In the genomic region with DNA sequence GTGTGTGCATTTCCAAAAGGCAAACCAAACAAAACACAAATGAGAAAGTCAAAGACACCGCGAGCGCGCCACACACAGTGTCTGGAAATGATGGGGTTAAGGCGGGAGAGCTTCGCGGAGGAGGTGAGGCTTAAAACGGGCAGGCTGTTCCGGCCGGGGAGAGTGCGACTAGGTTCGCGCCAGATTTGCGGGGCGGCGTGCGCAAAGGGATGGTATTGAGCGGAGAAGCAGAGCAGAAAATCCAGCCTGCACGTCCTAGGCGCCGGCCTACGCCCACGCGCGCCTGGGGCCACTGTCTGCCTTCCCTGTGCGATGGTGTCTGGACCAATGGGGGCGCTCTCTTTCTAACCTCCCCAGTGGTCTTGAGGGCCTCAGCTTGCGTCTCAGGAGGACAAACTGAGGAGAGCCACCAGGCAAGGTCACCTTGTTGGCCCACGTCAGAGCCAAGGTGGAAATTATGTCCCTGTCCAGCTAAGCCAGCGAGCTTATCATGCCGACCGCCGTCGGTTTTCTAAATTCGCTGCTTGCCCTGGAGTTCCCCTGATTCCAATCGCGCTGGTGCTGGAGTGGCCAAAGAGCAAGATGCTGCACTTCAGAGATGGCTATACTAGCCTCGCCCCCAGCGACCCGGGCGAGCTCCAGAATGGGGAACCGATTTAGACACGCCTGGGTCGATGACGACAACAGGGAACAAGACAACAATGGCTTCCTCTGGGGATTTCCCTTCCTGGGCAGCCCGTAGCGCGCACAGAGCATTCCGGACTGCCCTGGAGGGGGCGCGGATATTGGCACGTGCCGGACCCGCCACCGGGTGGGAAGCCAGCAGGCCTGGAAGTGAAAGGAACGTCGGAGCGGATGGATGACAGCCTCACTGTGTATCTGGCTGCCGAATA, we compare ENCODE assay signal across 9 mouse cellular contexts. TPM values are rescaled to one million over a fixed set of nuclear protein-coding genes. Genes with fewer than 3 reads are reported as not detected.
DNase-seq lines count a peak whose midpoint lies in the region; ATAC-seq and TF ChIP-seq lines count a peak whose summit lies in the region.
"Had no signal": no experiment of that assay in that cellular context is flagged by ENCODE, and none has a peak within 500 bp of the region (broad histone marks: within the 10 kb centered on the region; RNA-seq: fewer than 3 reads in every experiment).

No protein-coding gene starts in this region.

- under 1% methylated on average over 59 of the region's 59 CpGs for WGBS in intestine, embryonic 16.5 days
- WGBS in liver, embryonic 13.5 days (ENCODE audit: insufficient replicate concordance) = 2% methylated on average over 59 of the region's 59 CpGs

- TF ChIP-seq POLR2A in testis, adult 2 months (IDR thresholded peaks at IDR 0.05; ENCODE audit: control insufficient read depth, low read depth, low read length) = no peak

- peaks cover 85% of the 10 kb centered on the region for H3K27me3 ChIP-seq in intestine, embryonic 16.5 days (replicated peaks; ENCODE audit: control insufficient read depth, insufficient read depth, low read length)
- H3K27me3 ChIP-seq in liver, embryonic 13.5 days = peaks cover 98% of the 10 kb centered on the region
- peaks cover 5% of the 10 kb centered on the region; the same call in 1 of the 2 replicates for H3K27me3 ChIP-seq in testis, adult 2 months (ENCODE audit: control insufficient read depth, insufficient read depth, low read length)

- H3K27ac ChIP-seq in brown adipose tissue, adult 24 weeks (replicated peaks; ENCODE audit: low read depth, low read length) = no peak overlapping the region
- no peak overlapping the region for H3K27ac ChIP-seq in intestine, embryonic 16.5 days (ENCODE audit: low read length)
- H3K27ac ChIP-seq in liver, embryonic 13.5 days = no peak overlapping the region
- H3K27ac ChIP-seq in testis, adult 2 months (ENCODE audit: control insufficient read depth, insufficient read depth, low read depth, low read length) = no peak overlapping the region

- no peaks in the 10 kb centered on the region for H3K9me3 ChIP-seq in intestine, embryonic 16.5 days (ENCODE audit: control insufficient read depth, low read length)
- no peaks in the 10 kb centered on the region for H3K9me3 ChIP-seq in liver, embryonic 13.5 days (replicated peaks)

- DNase-seq in adrenal gland, adult (ENCODE audit: inconsistent age in 2 of 2, low spot score in 1 of 2) = peak; percentile 50 to 76
- no peak for DNase-seq in adrenal gland, adult 8-10 months
- DNase-seq in heart, adult 18-20 months = peak; percentile 76 to 83
- no peak for DNase-seq in liver, embryonic 13.5 days
- DNase-seq in monocyte, adult 2 months (ENCODE audit: low read depth in 1 of 2, low spot score in 2 of 2) = peak; percentile 86 to 88

- ATAC-seq in intestine, embryonic 16.5 days = peak; percentile 34
- no peak for ATAC-seq in liver, embryonic 13.5 days (ENCODE audit: low read depth)

- no peak for TF ChIP-seq CTCF in testis, adult 2 months (IDR thresholded peaks at IDR 0.05; ENCODE audit: control insufficient read depth, insufficient read depth, insufficient replicate concordance, low read depth, low read length)

- H3K9ac ChIP-seq in intestine, embryonic 16.5 days (ENCODE audit: low read depth, low read length) = 0 out of 2 replicates have a peak overlapping the region, but pooled peaks have one; percentile 33
- no peak overlapping the region for H3K9ac ChIP-seq in liver, embryonic 13.5 days

- peak overlapping the region; percentile 20 for H3K4me3 ChIP-seq in brown adipose tissue, adult 24 weeks (ENCODE audit: insufficient read depth, low read depth, low read length)
- peak overlapping the region; percentile 37 for H3K4me3 ChIP-seq in intestine, embryonic 16.5 days (ENCODE audit: low read length)
- H3K4me3 ChIP-seq in liver, embryonic 13.5 days (replicated peaks) = peak overlapping the region; percentile 48
- peak overlapping the region; percentile 12 for H3K4me3 ChIP-seq in testis, adult 2 months (ENCODE audit: control insufficient read depth, low read depth, low read length)

- no peaks in the 10 kb centered on the region; the same call in 1 of the 2 replicates for H3K36me3 ChIP-seq in intestine, embryonic 16.5 days (ENCODE audit: control insufficient read depth, insufficient read depth, low read length)
- H3K36me3 ChIP-seq in liver, embryonic 13.5 days = no peaks in the 10 kb centered on the region
- H3K36me3 ChIP-seq in testis, adult 2 months (ENCODE audit: control insufficient read depth, insufficient read depth, low read length) = no peaks in the 10 kb centered on the region

- peak overlapping the region; percentile 88 for H3K4me2 ChIP-seq in intestine, embryonic 16.5 days (ENCODE audit: low read depth, low read length)
- H3K4me2 ChIP-seq in liver, embryonic 13.5 days = peak overlapping the region; percentile 63

- H3K4me1 ChIP-seq in brown adipose tissue, adult 24 weeks (ENCODE audit: control insufficient read depth, insufficient read depth, insufficient read length, low read length) = no peaks in the 10 kb centered on the region
- H3K4me1 ChIP-seq in intestine, embryonic 16.5 days (ENCODE audit: control insufficient read depth, insufficient read depth, low read length) = peaks cover 31% of the 10 kb centered on the region
- peaks cover 27% of the 10 kb centered on the region for H3K4me1 ChIP-seq in liver, embryonic 13.5 days (replicated peaks)
- H3K4me1 ChIP-seq in testis, adult 2 months (ENCODE audit: control insufficient read depth, insufficient read depth, low read length) = peaks cover 32% of the 10 kb centered on the region

RNA-seq across cellular contexts. Expression of a gene that starts 11.0 kb away (rescaled TPM):
- total RNA-seq in adrenal gland, adult 8-10 months (2022) = not detected
- polyA plus RNA-seq in brown adipose tissue, adult 24 weeks (2012; ENCODE audit: insufficient read depth, insufficient read length, missing spikeins) = not detected in 2 replicates
- not detected for total RNA-seq in heart, adult 18-20 months (2021)
- polyA plus RNA-seq in intestine, embryonic 16.5 days (2015; fragmentation: Nextera tagmentation; extraction: Ambion mirVana) = not detected in 2 replicates
- not detected in 2 replicates for polyA plus RNA-seq in liver, embryonic 13.5 days (2015; fragmentation: Nextera tagmentation; extraction: Ambion mirVana)
- polyA plus RNA-seq in testis, adult 2 months (2012; rRNA removed) = 172 and 183 TPM in 2 replicates
- total RNA-seq: layer of hippocampus, adult 18-20 months had no signal

RNA-seq across cellular contexts. Expression of a gene that starts 13.0 kb away (rescaled TPM):
- under 1 TPM in 1 of 4 experiments, not detected in 3; 0.28 TPM for total RNA-seq in adrenal gland, adult 8-10 months (2022)
- not detected in 2 replicates for polyA plus RNA-seq in brown adipose tissue, adult 24 weeks (2012; ENCODE audit: insufficient read depth, insufficient read length, missing spikeins)
- total RNA-seq in heart, adult 18-20 months (2021) = not detected
- polyA plus RNA-seq in intestine, embryonic 16.5 days (2015; fragmentation: Nextera tagmentation; extraction: Ambion mirVana) = 0.12 and 0.15 TPM in 2 replicates
- 0.36 and 0.45 TPM in 2 replicates for polyA plus RNA-seq in liver, embryonic 13.5 days (2015; fragmentation: Nextera tagmentation; extraction: Ambion mirVana)
- 311 and 315 TPM in 2 replicates for polyA plus RNA-seq in testis, adult 2 months (2012; rRNA removed)

RNA-seq across cellular contexts. Expression of a gene that starts 21.5 kb away (rescaled TPM):
- not detected for total RNA-seq in adrenal gland, adult 8-10 months (2022)
- 3.2 and 4.2 TPM in 2 replicates for polyA plus RNA-seq in brown adipose tissue, adult 24 weeks (2012; ENCODE audit: insufficient read depth, insufficient read length, missing spikeins)
- 100 to 1,000 TPM; 344 to 355 TPM for total RNA-seq in heart, adult 18-20 months (2021)
- polyA plus RNA-seq in intestine, embryonic 16.5 days (2015; fragmentation: Nextera tagmentation; extraction: Ambion mirVana) = not detected in 2 replicates
- polyA plus RNA-seq in liver, embryonic 13.5 days (2015; fragmentation: Nextera tagmentation; extraction: Ambion mirVana) = 0.13 TPM in 2 replicates
- 9.8 and 11.1 TPM in 2 replicates for polyA plus RNA-seq in testis, adult 2 months (2012; rRNA removed)
- total RNA-seq: layer of hippocampus, adult 18-20 months had no signal

RNA-seq across cellular contexts. Expression of a gene that starts 40.5 kb away (rescaled TPM):
- total RNA-seq in adrenal gland, adult 8-10 months (2022) = 10 to 100 TPM; 23.1 to 52.0 (median 33.6) TPM
- 6.8 and 19.9 TPM in 2 replicates for polyA plus RNA-seq in brown adipose tissue, adult 24 weeks (2012; ENCODE audit: insufficient read depth, insufficient read length, missing spikeins)
- total RNA-seq in heart, adult 18-20 months (2021) = 10 to 100 TPM; 12.9 to 15.3 TPM
- polyA plus RNA-seq in intestine, embryonic 16.5 days (2015; fragmentation: Nextera tagmentation; extraction: Ambion mirVana) = 16.8 and 18.2 TPM in 2 replicates
- 20.1 and 25.5 TPM in 2 replicates for polyA plus RNA-seq in liver, embryonic 13.5 days (2015; fragmentation: Nextera tagmentation; extraction: Ambion mirVana)
- polyA plus RNA-seq in testis, adult 2 months (2012; rRNA removed) = 11.2 and 14.0 TPM in 2 replicates

RNA-seq across cellular contexts. Expression of a gene that starts 43.6 kb away (rescaled TPM):
- not detected for total RNA-seq in adrenal gland, adult 8-10 months (2022)
- not detected in 2 replicates for polyA plus RNA-seq in brown adipose tissue, adult 24 weeks (2012; ENCODE audit: insufficient read depth, insufficient read length, missing spikeins)
- not detected for total RNA-seq in heart, adult 18-20 months (2021)
- polyA plus RNA-seq in intestine, embryonic 16.5 days (2015; fragmentation: Nextera tagmentation; extraction: Ambion mirVana) = not detected in 2 replicates
- polyA plus RNA-seq in liver, embryonic 13.5 days (2015; fragmentation: Nextera tagmentation; extraction: Ambion mirVana) = not detected in 2 replicates
- polyA plus RNA-seq in testis, adult 2 months (2012; rRNA removed) = 0.57 and 1.4 TPM in 2 replicates
- total RNA-seq: layer of hippocampus, adult 18-20 months had no signal

Comparison
In these comparisons a context has a peak if more than half of its experiments do, and no peak if none do; other contexts are left out.
1. DNase-seq: peak in adrenal gland, adult (2 of 2), heart, adult 18-20 months (2 of 2) and monocyte, adult 2 months (2 of 2); none in adrenal gland, adult 8-10 months (single experiment) and liver, embryonic 13.5 days (single experiment).
2. RNA of a gene that starts 11.0 kb away (polyA plus RNA-seq): 172 to 183 TPM in testis, adult 2 months; not detected in brown adipose tissue, adult 24 weeks, not detected in intestine, embryonic 16.5 days and not detected in liver, embryonic 13.5 days; every median in the first group is over 100 times any median in the second.
3. RNA of a gene that starts 13.0 kb away (polyA plus RNA-seq): 311 to 315 TPM in testis, adult 2 months; 0.36 to 0.45 TPM in liver, embryonic 13.5 days, 0.12 to 0.15 TPM in intestine, embryonic 16.5 days and not detected in brown adipose tissue, adult 24 weeks; every median in the first group is over 100 times any median in the second.
4. Peak in every context shown above with its lines, with median percentiles within 50 percentile points of each other: H3K4me3 ChIP-seq.